Mouse (Mus musculus) lung, adult 2 months (tissue): ENCODE data around the gene Tm6sf2. TPM values are rescaled to one million over a fixed set of nuclear protein-coding genes. Genes with fewer than 3 reads are reported as not detected.
"Not testable (repeated sequence)": the region's sequence is repeated elsewhere in the genome, so short reads cannot be mapped to it uniquely, and the experiment has no call there.

Experiments used
- DNase-seq: peaks from one replicate; pipeline ENCODE4 v3.0.0; 2022
- H3K4me1 ChIP-seq: fragments of 200-500 bp; 2 replicates; pipeline ENCODE4 v1.6.1; 2011; ENCODE audit warnings: low read length; ENCODE audit not compliant: control insufficient read depth, insufficient read depth
- H3K4me3 ChIP-seq: fragments of 200-500 bp; replicated peaks from 2 replicates; pipeline ENCODE3; 2011; ENCODE audit warnings: low read depth, mild to moderate bottlenecking, control low read depth, low read length; ENCODE audit errors: extremely low read depth
- CTCF ChIP-seq: fragments of 200-500 bp; IDR thresholded peaks from 2 replicates; pipeline ENCODE4 v1.5.1; 2011; ENCODE audit warnings: mild to moderate bottlenecking, low read length, control low read depth; ENCODE audit not compliant: insufficient read depth
- POLR2A ChIP-seq: fragments of 200-500 bp; IDR thresholded peaks from 2 replicates; pipeline ENCODE4 v1.6.1; 2011; ENCODE audit warnings: low read depth, mild to moderate bottlenecking, control low read depth, low read length, borderline replicate concordance; ENCODE audit errors: extremely low read depth
- WGBS: fragments of 180-500 bp; shearing (Covaris S2); methylation state at CpG from one replicate; pipeline ENCODE4 v1.1.7; 2018; 5-methylcytosine and 5-hydroxymethylcytosine counted together
- polyA plus RNA-seq: library from polyadenylated mRNA; depleted of rRNA; stranded (reverse); fragments of >200 nt; gene quantifications from 2 replicates; pipeline ENCODE4 v1.2.3, GENCODE M21; 2012; rRNA removed

Tm6sf2 gene
- 7.2 and 7.4 TPM in 2 replicates for polyA plus RNA-seq

DNA sequence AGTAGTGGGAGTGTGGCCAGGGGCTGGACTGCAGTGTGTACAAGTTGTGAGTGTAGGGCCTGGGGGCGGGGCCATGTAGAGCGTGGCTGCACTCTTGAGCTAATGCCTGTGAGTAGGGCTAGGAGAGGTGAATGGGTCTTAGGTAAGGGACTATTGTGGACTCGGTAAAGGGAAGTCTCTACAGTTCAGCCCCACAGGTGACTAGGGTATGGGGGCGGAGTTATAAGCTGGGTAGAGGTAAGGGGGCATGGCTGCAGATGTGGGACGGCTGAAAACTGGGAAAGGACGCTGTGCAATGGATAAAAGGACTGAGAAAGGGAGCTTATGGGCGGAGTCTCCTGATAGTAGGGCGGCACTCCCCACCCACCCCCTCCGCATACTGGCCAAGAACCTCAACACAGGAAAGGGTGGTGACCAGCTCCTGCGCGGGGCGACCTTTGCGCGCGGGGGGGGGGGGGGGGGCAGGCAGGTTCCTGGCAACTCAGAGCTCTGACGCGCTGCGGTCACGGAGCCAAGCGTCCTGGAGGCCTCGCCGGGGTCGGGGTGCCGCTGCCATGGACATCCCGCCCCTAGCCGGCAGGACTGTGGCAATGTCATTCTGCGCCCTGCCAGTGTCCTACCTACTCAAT, at the start of gene Tm6sf2:
Gene Tm6sf2, plus strand, starts transcription at position 484 of the 629 bp plus-strand sequence.
- DNase-seq: peak; percentile 31
- peaks cover 7% of the 10 kb centered on the region; the same call in 1 of the 2 replicates for H3K4me1 ChIP-seq
- H3K4me3 ChIP-seq: peak within 1 kb of the TSS; percentile 40
- TF ChIP-seq CTCF (no peak), POLR2A (no peak)
- 7% methylated on average over 25 of the region's 27 CpGs for WGBS

DNA sequence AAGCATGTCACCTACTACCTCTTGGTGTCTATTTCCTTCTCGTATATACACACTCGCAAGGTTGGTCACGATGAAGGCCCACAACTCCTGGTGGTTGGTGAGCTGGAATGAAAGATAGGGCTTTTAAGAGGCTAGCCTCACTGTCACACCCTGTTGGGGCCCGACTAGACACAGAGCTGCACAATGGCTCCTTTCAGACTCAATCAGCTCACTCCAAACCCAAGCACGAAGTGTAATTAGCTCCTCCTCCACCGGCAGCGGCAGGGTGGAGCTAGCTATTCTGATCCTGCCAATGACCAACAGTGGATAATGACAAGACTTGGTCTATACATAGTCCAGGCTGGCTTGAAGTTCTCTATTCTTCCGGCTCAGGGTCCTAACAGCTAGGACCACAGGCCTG, 49.1 kb upstream of the Tm6sf2 start:
- WGBS: 84% methylated on average over 8 of the region's 8 CpGs

GRCm38 (mm10) chr8:70026151-70026550, 46.6 kb upstream of the Tm6sf2 start:
- Histone ChIP-seq H3K4me1 (no peaks in the 10 kb centered on the region), H3K4me3 (no peak overlapping the region)
- DNase-seq: no peak
- no peak for TF ChIP-seq POLR2A
- TF ChIP-seq CTCF: no peak
- 89% methylated on average over 2 of the region's 2 CpGs for WGBS

More for the DNA sequence above, 49.1 kb upstream of the Tm6sf2 start:
- TF ChIP-seq POLR2A: no peak
- TF ChIP-seq CTCF: no peak
- Histone ChIP-seq H3K4me1 (no peaks in the 10 kb centered on the region), H3K4me3 (no peak overlapping the region)
- DNase-seq: no peak

DNA sequence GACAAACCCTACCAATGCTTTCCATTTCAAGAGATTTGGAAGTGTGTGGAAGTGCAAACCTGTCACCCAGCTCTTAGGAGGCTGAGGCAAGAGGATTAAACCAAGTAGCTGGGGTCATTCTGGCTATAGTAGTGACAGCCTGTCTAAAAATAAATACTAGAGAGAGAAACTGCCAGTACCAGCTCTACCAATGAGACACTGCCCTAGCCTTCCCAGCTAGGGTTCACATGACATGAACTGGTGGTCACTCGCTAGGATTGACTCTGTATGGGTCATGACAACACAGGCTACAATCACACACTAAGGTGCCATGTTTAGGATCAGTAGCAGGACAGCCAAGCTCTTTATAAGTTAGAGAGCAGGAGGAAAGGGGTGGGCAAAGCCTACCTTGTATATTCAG, 42.5 kb upstream of the Tm6sf2 start:
- 98% methylated on average over 1 of the region's 1 CpGs for WGBS
- Histone ChIP-seq H3K4me1 (no peaks in the 10 kb centered on the region), H3K4me3 (no peak overlapping the region)
- no peak for TF ChIP-seq POLR2A
- DNase-seq: no peak

DNA sequence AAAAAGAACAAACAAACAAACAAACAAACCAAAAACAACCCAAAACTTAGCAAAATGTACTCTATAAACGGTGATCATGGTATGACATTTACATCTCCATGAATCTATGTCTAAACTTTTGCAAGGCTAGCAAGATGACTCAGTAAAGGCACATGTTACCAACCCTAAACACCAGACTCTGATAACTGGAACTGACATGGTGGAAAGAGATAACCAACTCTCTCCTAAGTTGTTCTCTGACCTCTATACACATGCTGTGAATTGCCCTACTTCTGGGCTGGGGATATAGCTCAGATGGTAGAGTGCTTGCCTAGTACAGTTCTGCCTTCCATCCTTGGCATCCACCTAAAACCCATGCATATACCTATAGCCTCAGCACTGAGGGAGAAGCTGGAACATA, 34.7 kb upstream of the Tm6sf2 start:
- DNase-seq: no peak
- WGBS: 80% methylated on average over 1 of the region's 1 CpGs
- TF ChIP-seq POLR2A: no peak
- TF ChIP-seq CTCF: no peak
- H3K4me3 ChIP-seq: no peak overlapping the region
- H3K4me1 ChIP-seq: peaks cover 7% of the 10 kb centered on the region

GRCm38 (mm10) chr8:70041885-70042546, 30.7 kb upstream of the Tm6sf2 start:
- TF ChIP-seq POLR2A (no peak), CTCF (no peak)
- no peak for DNase-seq
- Histone ChIP-seq H3K4me3 (peak overlapping the region; percentile 96), H3K4me1 (peaks cover 13% of the 10 kb centered on the region)
- under 1% methylated on average over 47 of the region's 47 CpGs for WGBS

GRCm38 (mm10) chr8:70042583-70043455, 29.9 kb upstream of the Tm6sf2 start, which contains the start of the genes Mau2 and Sugp1:
TSS of gene Mau2 (minus strand) at chr8:70042734.
TSS of gene Sugp1 (plus strand) at chr8:70042813.
- peaks cover 13% of the 10 kb centered on the region for H3K4me1 ChIP-seq
- under 1% methylated on average over 65 of the region's 65 CpGs for WGBS
- peak; percentile 73 for TF ChIP-seq POLR2A
- no peak for TF ChIP-seq CTCF
- peak; percentile 97 for DNase-seq
- H3K4me3 ChIP-seq: peak within 1 kb of the TSS; percentile 96

GRCm38 (mm10) chr8:70043996-70044395, 28.7 kb upstream of the Tm6sf2 start:
- TF ChIP-seq CTCF: no peak
- no peak for TF ChIP-seq POLR2A
- no peak for DNase-seq
- Histone ChIP-seq H3K4me1 (peaks cover 13% of the 10 kb centered on the region), H3K4me3 (no peak overlapping the region)
- 92% methylated on average over 5 of the region's 5 CpGs for WGBS

DNA sequence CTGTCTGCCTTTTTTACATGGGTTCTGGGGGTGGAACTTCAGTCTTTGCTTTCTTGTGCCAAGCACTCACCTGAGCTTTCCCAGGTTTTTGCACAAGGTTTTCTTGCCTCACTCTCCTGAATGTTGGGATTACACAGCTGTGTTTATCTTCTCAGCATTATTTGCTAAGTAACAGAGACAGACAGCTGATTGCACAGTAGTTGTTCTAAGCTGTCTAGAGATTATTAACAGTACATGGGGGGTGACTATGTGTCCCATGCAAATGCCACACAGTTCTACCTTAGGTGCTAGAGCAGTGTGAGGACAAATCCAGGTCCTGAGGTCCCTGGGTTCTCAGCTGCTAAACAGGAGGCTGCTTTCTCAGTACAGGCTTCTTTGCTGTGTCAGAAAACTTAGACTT, 23.1 kb upstream of the Tm6sf2 start:
- Histone ChIP-seq H3K4me3 (no peak overlapping the region), H3K4me1 (no peaks in the 10 kb centered on the region)
- TF ChIP-seq CTCF (no peak), POLR2A (no peak)
- no peak for DNase-seq

DNA sequence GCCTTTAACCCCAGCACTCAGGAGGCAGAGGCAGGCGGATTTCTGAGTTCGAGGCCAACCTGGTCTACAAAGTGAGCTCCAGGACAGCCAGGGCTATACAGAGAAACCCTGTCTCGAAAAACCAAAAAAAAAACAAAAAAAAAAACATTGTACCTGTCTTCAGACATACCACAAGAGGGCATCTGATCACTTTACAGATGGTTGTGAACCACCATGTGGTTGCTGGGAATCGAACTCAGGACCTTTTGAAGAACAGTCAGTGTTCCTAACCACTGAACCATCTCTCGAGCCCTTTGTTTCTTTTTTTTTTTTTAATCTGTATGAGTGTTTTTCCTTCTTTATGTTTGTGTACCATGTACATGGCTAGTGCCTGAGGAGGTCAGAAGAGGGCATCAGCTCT, 22.3 kb upstream of the Tm6sf2 start:
- not testable (repeated sequence) for H3K4me1 ChIP-seq, DNase-seq, H3K4me3 ChIP-seq
- WGBS: 95% methylated on average over 5 of the region's 5 CpGs
